In genomic region chr7:46447473-46448165, GRCm38 (mm10) we compare ENCODE assay signal across 20 mouse cellular contexts. TPM values are rescaled to one million over a fixed set of nuclear protein-coding genes. Genes with fewer than 3 reads are reported as not detected.
DNase-seq lines count a peak whose midpoint lies in the region; ATAC-seq and TF ChIP-seq lines count a peak whose summit lies in the region.
"Had no signal": no experiment of that assay in that cellular context is flagged by ENCODE, and none has a peak within 500 bp of the region (broad histone marks: within the 10 kb centered on the region; RNA-seq: fewer than 3 reads in every experiment).

No protein-coding gene starts in this region.

- no peak for TF ChIP-seq POLR2A in thymus, adult 2 months (IDR thresholded peaks at IDR 0.05; ENCODE audit: control insufficient read depth, extremely low read depth, insufficient read depth, low read length, poor library complexity)

- DNase-seq in forebrain, embryonic 11.5 days (ENCODE audit: low spot score): no peak
- no peak for DNase-seq in neural tube, embryonic 10.5 days (ENCODE audit: extremely low spot score, low spot score)
- DNase-seq in right cerebral cortex, postnatal 14 days: no peak
- no peak for DNase-seq in Muller cell, postnatal 12 days (ENCODE audit: inconsistent ontology term)
- no peak for DNase-seq in thymus, adult 2 months
- DNase-seq: adrenal gland, adult 2 months; gastrocnemius, postnatal 36 days; heart, postnatal 10 days; lung, embryonic 14.5 days had no signal

- no peak overlapping the region for H3K4me2 ChIP-seq in forebrain, embryonic 15.5 days (replicated peaks)
- no peak overlapping the region for H3K4me2 ChIP-seq in forebrain, embryonic 11.5 days (ENCODE audit: low read depth, low read length, severe bottlenecking)
- no peak overlapping the region for H3K4me2 ChIP-seq in neural tube, embryonic 13.5 days
- H3K4me2 ChIP-seq in midbrain, embryonic 13.5 days (replicated peaks): no peak overlapping the region
- H3K4me2 ChIP-seq: embryonic facial prominence, embryonic 12.5 days; intestine, embryonic 15.5 days; liver, embryonic 11.5 days; lung, embryonic 14.5 days; neural tube, embryonic 12.5 days had no signal

- H3K36me3 ChIP-seq in forebrain, embryonic 15.5 days: no peaks in the 10 kb centered on the region
- no peaks in the 10 kb centered on the region for H3K36me3 ChIP-seq in forebrain, embryonic 11.5 days (ENCODE audit: control insufficient read depth, insufficient read depth, low read length)
- H3K36me3 ChIP-seq in neural tube, embryonic 13.5 days: peaks cover 1% of the 10 kb centered on the region; the same call in 1 of the 2 replicates
- H3K36me3 ChIP-seq in midbrain, embryonic 13.5 days: peaks cover 2% of the 10 kb centered on the region; the same call in 1 of the 2 replicates
- no peaks in the 10 kb centered on the region for H3K36me3 ChIP-seq in thymus, adult 2 months (ENCODE audit: control insufficient read depth, insufficient read depth, low read length)
- H3K36me3 ChIP-seq: embryonic facial prominence, embryonic 12.5 days; intestine, embryonic 15.5 days; limb, embryonic 10.5 days; neural tube, embryonic 12.5 days had no signal

- H3K4me1 ChIP-seq in forebrain, embryonic 15.5 days: peaks cover 18% of the 10 kb centered on the region
- peaks cover 7% of the 10 kb centered on the region; the same call in 1 of the 2 replicates for H3K4me1 ChIP-seq in forebrain, embryonic 11.5 days (replicated peaks; ENCODE audit: control insufficient read depth, insufficient read depth, low read length)
- H3K4me1 ChIP-seq in neural tube, embryonic 13.5 days (replicated peaks): peaks cover 26% of the 10 kb centered on the region
- H3K4me1 ChIP-seq in midbrain, embryonic 13.5 days (replicated peaks): peaks cover 31% of the 10 kb centered on the region
- no peaks in the 10 kb centered on the region for H3K4me1 ChIP-seq in thymus, adult 2 months (replicated peaks; ENCODE audit: control insufficient read depth, insufficient read depth, low read length)
- H3K4me1 ChIP-seq: intestine, embryonic 15.5 days; limb, embryonic 10.5 days had no signal

- H3K27ac ChIP-seq in forebrain, embryonic 15.5 days (replicated peaks): peak overlapping the region; percentile 42; the same call in 1 of the 2 replicates
- H3K27ac ChIP-seq in forebrain, embryonic 11.5 days (ENCODE audit: low read depth, low read length): no peak overlapping the region
- H3K27ac ChIP-seq in neural tube, embryonic 13.5 days (replicated peaks): 0 out of 2 replicates have a peak overlapping the region, but pooled peaks have one; percentile 42
- H3K27ac ChIP-seq in midbrain, embryonic 13.5 days: no peak overlapping the region; the same call in 1 of the 2 replicates
- no peak overlapping the region for H3K27ac ChIP-seq in thymus, adult 2 months (ENCODE audit: control insufficient read depth, insufficient read depth, low read length)
- H3K27ac ChIP-seq: embryonic facial prominence, embryonic 12.5 days; intestine, embryonic 15.5 days; kidney, postnatal 0 days; limb, embryonic 10.5 days; macrophage; neural tube, embryonic 12.5 days had no signal

- no peaks in the 10 kb centered on the region for H3K27me3 ChIP-seq in forebrain, embryonic 15.5 days
- no peaks in the 10 kb centered on the region for H3K27me3 ChIP-seq in forebrain, embryonic 11.5 days (ENCODE audit: control insufficient read depth, insufficient read depth, low read length)
- no peaks in the 10 kb centered on the region for H3K27me3 ChIP-seq in neural tube, embryonic 13.5 days
- 0 out of 2 replicates have a peak, but pooled peaks cover 3% of the 10 kb centered on the region for H3K27me3 ChIP-seq in midbrain, embryonic 13.5 days
- H3K27me3 ChIP-seq in thymus, adult 2 months (ENCODE audit: control insufficient read depth, insufficient read depth, low read length): no peaks in the 10 kb centered on the region
- H3K27me3 ChIP-seq: CH12.LX; embryonic facial prominence, embryonic 12.5 days; intestine, embryonic 15.5 days; neural tube, embryonic 12.5 days had no signal

- no peaks in the 10 kb centered on the region for H3K9me3 ChIP-seq in forebrain, embryonic 15.5 days
- no peaks in the 10 kb centered on the region for H3K9me3 ChIP-seq in forebrain, embryonic 11.5 days (ENCODE audit: control insufficient read depth, low read length)
- no peaks in the 10 kb centered on the region for H3K9me3 ChIP-seq in neural tube, embryonic 13.5 days
- no peaks in the 10 kb centered on the region for H3K9me3 ChIP-seq in midbrain, embryonic 13.5 days
- H3K9me3 ChIP-seq: embryonic facial prominence, embryonic 12.5 days; intestine, embryonic 15.5 days; limb, embryonic 10.5 days; neural tube, embryonic 12.5 days had no signal

- no peak overlapping the region for H3K4me3 ChIP-seq in forebrain, embryonic 15.5 days
- no peak overlapping the region for H3K4me3 ChIP-seq in forebrain, embryonic 11.5 days (ENCODE audit: low read depth, low read length)
- H3K4me3 ChIP-seq in neural tube, embryonic 13.5 days: no peak overlapping the region
- H3K4me3 ChIP-seq in midbrain, embryonic 13.5 days (replicated peaks): no peak overlapping the region
- H3K4me3 ChIP-seq in thymus, adult 2 months (ENCODE audit: control insufficient read depth, insufficient read depth, low read length): no peak overlapping the region
- H3K4me3 ChIP-seq: embryonic facial prominence, embryonic 12.5 days; intestine, embryonic 15.5 days; limb, embryonic 10.5 days; neural tube, embryonic 12.5 days had no signal

- no peak for TF ChIP-seq CTCF in thymus, adult 2 months (IDR thresholded peaks at IDR 0.05; ENCODE audit: borderline replicate concordance, control insufficient read depth, extremely low read depth, insufficient read depth, low read length, poor library complexity)

- 61% methylated on average over 9 of the region's 9 CpGs for WGBS in forebrain, embryonic 15.5 days
- WGBS in forebrain, embryonic 11.5 days: 72% methylated on average over 9 of the region's 9 CpGs
- WGBS in neural tube, embryonic 13.5 days: 64% methylated on average over 9 of the region's 9 CpGs
- WGBS in midbrain, embryonic 13.5 days: 62% methylated on average over 9 of the region's 9 CpGs
- 85% methylated on average over 9 of the region's 9 CpGs for WGBS in thymus, adult 2 months

- ATAC-seq in forebrain, embryonic 15.5 days (replicated peaks): no peak
- no peak for ATAC-seq in forebrain, embryonic 11.5 days (replicated peaks; ENCODE audit: low FRiP score)
- no peak for ATAC-seq in neural tube, embryonic 13.5 days (ENCODE audit: low read depth)
- ATAC-seq in midbrain, embryonic 13.5 days: 0 out of 2 replicates have a peak, but pooled peaks have one; percentile 38
- ATAC-seq: intestine, embryonic 15.5 days had no signal

- H3K9ac ChIP-seq in forebrain, embryonic 15.5 days (replicated peaks): no peak overlapping the region
- H3K9ac ChIP-seq in forebrain, embryonic 11.5 days (ENCODE audit: low read length): no peak overlapping the region
- H3K9ac ChIP-seq in neural tube, embryonic 13.5 days: no peak overlapping the region
- H3K9ac ChIP-seq in midbrain, embryonic 13.5 days (replicated peaks): no peak overlapping the region
- H3K9ac ChIP-seq: embryonic facial prominence, embryonic 12.5 days; intestine, embryonic 15.5 days; lung, embryonic 14.5 days; neural tube, embryonic 12.5 days had no signal

RNA-seq across cellular contexts. Expression of gene Kcnc1, which starts 51.3 kb away (rescaled TPM):
- polyA plus RNA-seq in forebrain, embryonic 15.5 days (2015; fragmentation: Nextera tagmentation; extraction: Ambion mirVana): 9.2 and 10.0 TPM in 2 replicates
- polyA plus RNA-seq in forebrain, embryonic 11.5 days (2014; fragmentation: Nextera tagmentation; extraction: Ambion mirVana): 0.92 and 1.0 TPM in 2 replicates
- polyA plus RNA-seq in neural tube, embryonic 13.5 days (2015; fragmentation: Nextera tagmentation; extraction: Ambion mirVana): 8.5 and 12.2 TPM in 2 replicates
- polyA plus RNA-seq in midbrain, embryonic 13.5 days (2015; fragmentation: Nextera tagmentation; extraction: Ambion mirVana): 8.0 and 8.5 TPM in 2 replicates
- 1.3 and 1.6 TPM in 2 replicates for polyA plus RNA-seq in thymus, adult 2 months (2012; rRNA removed)
- polyA plus RNA-seq: macrophage had no signal

Comparison
In these comparisons a context has a peak if more than half of its experiments do, and no peak if none do; other contexts are left out.
1. H3K27ac ChIP-seq: peak in forebrain, embryonic 15.5 days (single experiment) and neural tube, embryonic 13.5 days (single experiment); none in forebrain, embryonic 11.5 days (single experiment), midbrain, embryonic 13.5 days (single experiment) and thymus, adult 2 months (single experiment).